Mouse (Mus musculus) myocyte (in vitro differentiated cells): ENCODE measurements around the gene Oit3. TPM values are rescaled to one million over a fixed set of nuclear protein-coding genes. Genes with fewer than 3 reads are reported as not detected.

Source experiments
- H3K27me3 ChIP-seq: one replicate; pipeline ENCODE4 v1.6.1; 2011; ENCODE audit not compliant: control insufficient read depth, insufficient read depth, insufficient read length
- H3K36me3 ChIP-seq: one replicate; pipeline ENCODE4 v1.6.1; 2011; ENCODE audit not compliant: control insufficient read depth, insufficient read depth
- H3K4me2 ChIP-seq: one replicate; pipeline ENCODE4 v1.6.1; 2011; ENCODE audit warnings: low read depth, control low read depth
- H3K4me3 ChIP-seq: one replicate; pipeline ENCODE4 v1.5.1; 2011; ENCODE audit warnings: mild to moderate bottlenecking, control low read depth, moderate library complexity
- H3K79me2 ChIP-seq: one replicate; pipeline ENCODE4 v1.6.1; 2011; ENCODE audit not compliant: control insufficient read depth, insufficient read depth
- H3ac ChIP-seq: one replicate; pipeline ENCODE4 v1.6.1; 2011; ENCODE audit not compliant: control insufficient read depth, insufficient read length
- CEBPB ChIP-seq: IDR thresholded peaks from 2 replicates; pipeline ENCODE4 v1.6.1; 2011; ENCODE audit warnings: mild to moderate bottlenecking, moderate library complexity; ENCODE audit not compliant: poor library complexity, insufficient read depth, severe bottlenecking
- E2F4 ChIP-seq: IDR thresholded peaks from one replicate; pipeline ENCODE4 v1.6.1; 2011; ENCODE audit warnings: mild to moderate bottlenecking, control low read depth, moderate library complexity; ENCODE audit not compliant: insufficient read depth
- MAX ChIP-seq: IDR thresholded peaks from one replicate; pipeline ENCODE4 v1.6.1; 2011; ENCODE audit warnings: low read depth, mild to moderate bottlenecking, control low read depth
- MYOD1 ChIP-seq, 3 experiments: IDR thresholded peaks; one replicate each; pipeline ENCODE4 v1.6.1; 2011; ENCODE audit warnings: control low read depth in 2 of 3, low read depth in 2 of 3, mild to moderate bottlenecking in 2 of 3, moderate library complexity in 1 of 3; ENCODE audit not compliant: insufficient read length in 2 of 3, control insufficient read depth in 1 of 3
- MYOG ChIP-seq, 3 experiments: IDR thresholded peaks; one replicate each; pipeline ENCODE4 v1.6.1; 2011; ENCODE audit warnings: control low read depth in 2 of 3, low read depth in 2 of 3, mild to moderate bottlenecking in 2 of 3; ENCODE audit not compliant: insufficient read length in 2 of 3, control insufficient read depth in 1 of 3, insufficient read depth in 1 of 3
- POLR2A ChIP-seq: IDR thresholded peaks from one replicate; pipeline ENCODE4 v1.6.1; 2011; ENCODE audit warnings: low read depth, mild to moderate bottlenecking, control low read depth, moderate library complexity; ENCODE audit not compliant: insufficient read length
- POLR2AphosphoS2 ChIP-seq: IDR thresholded peaks from one replicate; pipeline ENCODE4 v1.6.1; 2011; ENCODE audit warnings: low read depth, control low read depth; ENCODE audit not compliant: insufficient read length
- REST ChIP-seq: IDR thresholded peaks from one replicate; pipeline ENCODE4 v1.6.1; 2011; ENCODE audit warnings: mild to moderate bottlenecking, control low read depth, moderate library complexity; ENCODE audit not compliant: insufficient read depth, insufficient read length
- SRF ChIP-seq: IDR thresholded peaks from one replicate; pipeline ENCODE4 v1.6.1; 2011; ENCODE audit warnings: low read depth; ENCODE audit not compliant: control insufficient read depth, insufficient read length
- TCF12 ChIP-seq: IDR thresholded peaks from one replicate; pipeline ENCODE4 v1.6.1; 2011; ENCODE audit warnings: mild to moderate bottlenecking, control low read depth; ENCODE audit not compliant: poor library complexity, insufficient read depth, severe bottlenecking
- TCF3 ChIP-seq: IDR thresholded peaks from one replicate; pipeline ENCODE4 v1.6.1; 2011; ENCODE audit warnings: low read depth, control low read depth; ENCODE audit not compliant: insufficient read length
- USF1 ChIP-seq: IDR thresholded peaks from one replicate; pipeline ENCODE4 v1.6.1; 2011; ENCODE audit warnings: low read depth, mild to moderate bottlenecking, control low read depth, moderate library complexity
- polyA plus RNA-seq: library from polyadenylated mRNA; unstranded; fragments of >200 nt; fragmentation: generic; extraction: Trizol; gene quantifications from one replicate; pipeline ENCODE4 v1.2.1, GENCODE M21; 2012; ENCODE audit warnings: missing spikeins

The Oit3 gene
- polyA plus RNA-seq, 1 experiment, result 0.32 TPM

DNA sequence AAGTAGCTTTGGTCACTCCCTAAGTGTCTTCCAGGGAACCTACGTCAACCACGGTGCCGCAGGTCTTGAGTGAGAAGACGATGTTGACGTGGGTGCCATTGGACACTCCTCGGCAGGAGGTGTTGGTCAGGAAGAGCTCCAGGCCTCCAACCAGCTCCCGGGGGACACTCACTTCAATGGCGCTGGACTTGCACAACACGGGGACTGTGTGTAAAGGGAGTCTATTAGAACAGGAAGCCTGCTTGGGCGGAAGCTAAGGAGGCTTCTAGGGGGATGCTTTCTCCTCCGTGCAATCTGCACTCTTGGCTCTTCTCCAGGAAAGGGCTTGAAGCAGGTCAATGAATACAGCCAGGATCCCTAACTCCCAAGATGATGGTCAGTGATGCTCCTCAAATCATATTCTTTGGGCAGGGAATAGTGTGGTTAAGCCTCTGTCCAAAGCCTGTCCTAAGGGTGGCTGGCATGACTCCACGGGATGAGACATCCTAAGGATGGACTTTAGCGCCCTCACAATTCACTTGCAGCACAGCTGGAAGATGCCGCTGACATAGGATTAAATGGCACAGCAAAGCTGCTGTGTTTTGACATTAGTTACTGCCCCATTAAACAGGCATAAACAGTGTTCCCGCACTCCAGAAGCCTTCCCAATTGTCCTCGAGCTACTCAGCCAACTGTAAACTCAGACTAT, 12.0 kb downstream of the Oit3 start:
- Histone ChIP-seq H3K4me3 (no peak overlapping the region), H3K4me2 (peak overlapping the region; percentile 24), H3K27me3 (no peaks in the 10 kb centered on the region), H3K36me3 (no peaks in the 10 kb centered on the region), H3ac (no peak overlapping the region), H3K79me2 (no peaks in the 10 kb centered on the region)
- no peak for TF ChIP-seq MYOD1 (IDR thresholded peaks at IDR 0.05; ENCODE audit: control insufficient read depth in 1 of 3, insufficient read length in 2 of 3, low read depth in 2 of 3)
- TF ChIP-seq CEBPB, result no peak
- TF ChIP-seq TCF12, result no peak
- no peak for TF ChIP-seq MAX
- TF ChIP-seq POLR2A, result no peak
- TF ChIP-seq USF1, result no peak
- no peak for TF ChIP-seq REST
- TF ChIP-seq MYOG (IDR thresholded peaks at IDR 0.05; ENCODE audit: control insufficient read depth in 1 of 3, insufficient read depth in 1 of 3, insufficient read length in 2 of 3, low read depth in 2 of 3), result no peak
- TF ChIP-seq TCF3, result no peak
- TF ChIP-seq SRF, result no peak
- TF ChIP-seq POLR2AphosphoS2, result no peak
- no peak for TF ChIP-seq E2F4

DNA sequence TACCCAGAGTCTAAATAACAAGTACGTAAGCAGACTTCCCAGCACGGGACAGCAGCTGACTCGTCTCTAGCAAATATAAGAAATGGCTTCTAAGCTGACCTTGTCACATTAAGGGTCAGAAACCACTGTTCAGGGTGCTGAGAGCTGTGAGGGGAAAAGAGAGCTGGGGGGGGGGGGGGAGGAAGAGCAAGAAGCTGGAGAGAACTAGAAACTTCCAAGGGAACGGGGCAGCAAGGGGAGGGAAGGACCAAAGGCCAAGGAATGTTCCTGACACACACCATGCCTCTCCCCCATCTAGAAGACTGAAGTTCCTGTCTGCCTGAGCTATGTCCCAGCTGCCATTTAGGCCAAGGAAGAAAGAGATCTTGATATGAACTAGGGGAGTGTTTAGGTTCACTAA, 15.2 kb downstream of the Oit3 start:
- Histone ChIP-seq H3K27me3 (no peaks in the 10 kb centered on the region), H3K4me2 (no peak overlapping the region), H3K79me2 (no peaks in the 10 kb centered on the region), H3K36me3 (no peaks in the 10 kb centered on the region), H3ac (no peak overlapping the region), H3K4me3 (no peak overlapping the region)
- TF ChIP-seq E2F4, result no peak
- no peak for TF ChIP-seq MYOD1 (IDR thresholded peaks at IDR 0.05; ENCODE audit: control insufficient read depth in 1 of 3, insufficient read length in 2 of 3, low read depth in 2 of 3)
- no peak for TF ChIP-seq MAX
- TF ChIP-seq MYOG (IDR thresholded peaks at IDR 0.05; ENCODE audit: control insufficient read depth in 1 of 3, insufficient read depth in 1 of 3, insufficient read length in 2 of 3, low read depth in 2 of 3), result no peak
- no peak for TF ChIP-seq POLR2AphosphoS2
- TF ChIP-seq TCF12, result no peak
- TF ChIP-seq REST, result no peak
- no peak for TF ChIP-seq TCF3
- no peak for TF ChIP-seq CEBPB
- TF ChIP-seq SRF, result no peak
- TF ChIP-seq USF1, result no peak
- TF ChIP-seq POLR2A, result no peak

DNA sequence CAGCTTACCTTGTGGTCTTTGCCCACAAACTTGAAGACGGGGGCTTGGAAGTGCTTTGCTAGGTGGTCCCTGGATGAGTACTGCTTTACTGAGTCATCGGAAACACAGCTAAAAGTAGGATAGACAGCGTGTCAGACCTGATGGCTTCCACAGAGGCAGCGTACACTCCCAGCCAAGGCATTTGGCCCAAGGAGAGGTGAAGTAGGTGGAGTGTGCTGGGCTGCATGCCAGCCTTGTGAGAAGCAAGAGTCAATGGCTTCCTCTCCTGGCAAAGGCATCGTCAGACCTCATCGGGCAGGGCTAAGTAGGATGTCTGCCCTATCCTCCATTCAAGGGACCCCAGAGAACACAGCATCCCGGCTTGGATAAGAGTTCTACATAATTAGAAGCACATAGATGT, 16.2 kb downstream of the Oit3 start:
- Histone ChIP-seq H3K79me2 (no peaks in the 10 kb centered on the region), H3ac (no peak overlapping the region), H3K4me2 (no peak overlapping the region), H3K27me3 (no peaks in the 10 kb centered on the region), H3K36me3 (no peaks in the 10 kb centered on the region), H3K4me3 (no peak overlapping the region)
- TF ChIP-seq MYOD1 (IDR thresholded peaks at IDR 0.05; ENCODE audit: control insufficient read depth in 1 of 3, insufficient read length in 2 of 3, low read depth in 2 of 3) (no peak), TCF3 (no peak), USF1 (no peak), E2F4 (no peak), CEBPB (no peak), MAX (no peak), SRF (no peak), POLR2AphosphoS2 (no peak), TCF12 (no peak), MYOG (IDR thresholded peaks at IDR 0.05; ENCODE audit: control insufficient read depth in 1 of 3, insufficient read depth in 1 of 3, insufficient read length in 2 of 3, low read depth in 2 of 3) (no peak), POLR2A (no peak), REST (no peak)

DNA sequence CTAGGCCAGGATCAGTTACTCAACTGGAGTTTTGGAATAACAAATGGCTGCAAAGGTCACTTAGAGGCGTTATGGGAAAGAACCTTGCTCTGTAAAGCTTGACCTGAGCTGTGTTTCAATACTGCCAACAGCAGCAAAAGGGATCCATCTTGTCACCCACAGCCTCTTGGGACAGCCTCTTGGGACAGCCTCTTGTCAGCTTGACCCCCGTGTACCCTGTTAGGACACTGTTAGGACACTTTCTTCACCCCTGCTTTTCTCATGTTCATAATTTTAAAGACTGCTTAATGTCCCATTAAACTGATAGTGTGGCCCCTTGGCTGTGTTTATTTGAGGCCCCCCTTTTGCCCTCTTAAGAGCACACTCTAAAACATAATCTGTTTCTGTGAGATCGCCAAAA, 17.1 kb downstream of the Oit3 start:
- H3ac ChIP-seq, result no peak overlapping the region
- H3K4me3 ChIP-seq, result no peak overlapping the region
- TF ChIP-seq E2F4 (no peak), USF1 (no peak), POLR2A (no peak), CEBPB (no peak), MAX (no peak), REST (no peak), TCF12 (no peak), TCF3 (no peak), MYOD1 (IDR thresholded peaks at IDR 0.05; ENCODE audit: control insufficient read depth in 1 of 3, insufficient read length in 2 of 3, low read depth in 2 of 3) (no peak), POLR2AphosphoS2 (no peak), MYOG (IDR thresholded peaks at IDR 0.05; ENCODE audit: control insufficient read depth in 1 of 3, insufficient read depth in 1 of 3, insufficient read length in 2 of 3, low read depth in 2 of 3) (no peak), SRF (no peak)
- H3K4me2 ChIP-seq, result no peak overlapping the region
- H3K27me3 ChIP-seq, result no peaks in the 10 kb centered on the region
- H3K36me3 ChIP-seq, result no peaks in the 10 kb centered on the region
- no peaks in the 10 kb centered on the region for H3K79me2 ChIP-seq
